32 mouse cellular contexts compared by ENCODE assay signal in genomic region chr10:107040837-107041236, GRCm38 (mm10).
A peak's percentile ranks its signal among the peaks of the same experiment; 100 is the strongest.
DNase-seq lines count a peak whose midpoint lies in the region; ATAC-seq and TF ChIP-seq lines count a peak whose summit lies in the region.
"Had no signal": no experiment of that assay in that cellular context is flagged by ENCODE, and none has a peak within 500 bp of the region (broad histone marks: within the 10 kb centered on the region; RNA-seq: fewer than 3 reads in every experiment).

No protein-coding gene starts in this region.

- intact Hi-C loops in heart, postnatal 25 days (cut with DNase I): no loop called here
- intact Hi-C loops in heart, postnatal 14 days (cut with DNase I): no loop called here

- TF ChIP-seq CTCF in lung, postnatal 0 days (IDR thresholded peaks at IDR 0.05): no peak

- H3K9me3 ChIP-seq in lung, postnatal 0 days (ENCODE audit: low read length): no peaks in the 10 kb centered on the region
- H3K9me3 ChIP-seq: embryonic facial prominence, embryonic 13.5 days; forebrain, embryonic 10.5 days; forebrain, embryonic 15.5 days; heart, embryonic 13.5 days; hindbrain, embryonic 13.5 days; limb, embryonic 10.5 days; limb, embryonic 15.5 days; liver, embryonic 15.5 days; midbrain, embryonic 13.5 days; neural tube, embryonic 13.5 days had no signal

- 51% methylated on average over 2 of the region's 2 CpGs for WGBS in lung, postnatal 0 days

- H3K27me3 ChIP-seq in lung, postnatal 0 days (replicated peaks; ENCODE audit: insufficient read depth, low read length): no peaks in the 10 kb centered on the region
- H3K27me3 ChIP-seq: embryonic facial prominence, embryonic 13.5 days; forebrain, embryonic 15.5 days; heart, embryonic 13.5 days; hindbrain, embryonic 13.5 days; limb, embryonic 15.5 days; liver, embryonic 15.5 days; midbrain, embryonic 13.5 days; neural tube, embryonic 13.5 days had no signal

- H3K4me1 ChIP-seq in lung, postnatal 0 days (ENCODE audit: insufficient read depth, low read depth, low read length): no peaks in the 10 kb centered on the region
- H3K4me1 ChIP-seq: embryonic facial prominence, embryonic 13.5 days; forebrain, embryonic 10.5 days; forebrain, embryonic 15.5 days; hindbrain, embryonic 13.5 days; limb, embryonic 10.5 days; limb, embryonic 15.5 days; liver, embryonic 15.5 days; midbrain, embryonic 13.5 days; neural tube, embryonic 13.5 days had no signal

- no peak overlapping the region for H3K4me3 ChIP-seq in lung, postnatal 0 days (ENCODE audit: low read depth, low read length)
- H3K4me3 ChIP-seq: embryonic facial prominence, embryonic 13.5 days; forebrain, embryonic 10.5 days; forebrain, embryonic 15.5 days; heart, embryonic 13.5 days; hindbrain, embryonic 13.5 days; limb, embryonic 10.5 days; limb, embryonic 15.5 days; liver, embryonic 15.5 days; midbrain, embryonic 13.5 days; neural tube, embryonic 13.5 days had no signal

- H3K27ac ChIP-seq in lung, postnatal 0 days (ENCODE audit: low read length): no peak overlapping the region
- H3K27ac ChIP-seq: embryonic facial prominence, embryonic 13.5 days; forebrain, embryonic 10.5 days; forebrain, embryonic 15.5 days; heart, embryonic 13.5 days; hindbrain, embryonic 13.5 days; limb, embryonic 10.5 days; limb, embryonic 15.5 days; liver, embryonic 15.5 days; midbrain, embryonic 13.5 days; neural tube, embryonic 13.5 days; stomach, postnatal 0 days had no signal

- no peak for TF ChIP-seq EP300 in lung, postnatal 0 days (IDR thresholded peaks at IDR 0.05)

- H3K4me2 ChIP-seq in lung, postnatal 0 days (replicated peaks; ENCODE audit: low read depth, low read length): no peak overlapping the region
- H3K4me2 ChIP-seq: embryonic facial prominence, embryonic 13.5 days; forebrain, embryonic 15.5 days; heart, embryonic 13.5 days; hindbrain, embryonic 13.5 days; limb, embryonic 15.5 days; liver, embryonic 15.5 days; midbrain, embryonic 13.5 days; neural tube, embryonic 13.5 days had no signal

- H3K9ac ChIP-seq in lung, postnatal 0 days (replicated peaks; ENCODE audit: low read depth): no peak overlapping the region
- H3K9ac ChIP-seq: embryonic facial prominence, embryonic 13.5 days; forebrain, embryonic 15.5 days; heart, embryonic 13.5 days; hindbrain, embryonic 13.5 days; limb, embryonic 15.5 days; liver, embryonic 15.5 days; midbrain, embryonic 13.5 days; neural tube, embryonic 13.5 days had no signal

- no peak for ATAC-seq in lung, postnatal 0 days
- ATAC-seq: CD4-positive, CD25-positive, alpha-beta regulatory T cell, adult 4 months; forebrain, embryonic 15.5 days; intestine, embryonic 16.5 days; midbrain, embryonic 13.5 days had no signal

- DNase-seq in heart, adult 9 months (ENCODE audit: low spot score in 2 of 2): peak; percentile 12 to 58
- DNase-seq in heart, postnatal 25 days (ENCODE audit: low spot score): no peak
- DNase-seq in lung, postnatal 0 days (ENCODE audit: low spot score): peak; percentile 26
- no peak for DNase-seq in lung, postnatal 14 days
- peak; percentile 10 to 42 for DNase-seq in heart, postnatal 14 days
- no peak for DNase-seq in urinary bladder, postnatal 4 days (ENCODE audit: low spot score in 2 of 2)
- no peak for DNase-seq in cerebellum, postnatal 10 days
- DNase-seq: adrenal gland, postnatal 14 days; cerebellum, adult 11 months; cerebellum, adult 9-10 months; embryo, embryonic 11 days; gastrocnemius, postnatal 36 days; kidney, adult 9 months; kidney, postnatal 10 days; layer of hippocampus, postnatal 36 days; lung, postnatal 10 days; right cerebral cortex, postnatal 4 days; thymus, adult 18-20 months; thymus, postnatal 36 days had no signal

- no peaks in the 10 kb centered on the region for H3K36me3 ChIP-seq in lung, postnatal 0 days (ENCODE audit: insufficient read depth, low read length)
- H3K36me3 ChIP-seq: embryonic facial prominence, embryonic 13.5 days; forebrain, embryonic 10.5 days; forebrain, embryonic 15.5 days; heart, embryonic 13.5 days; hindbrain, embryonic 13.5 days; limb, embryonic 10.5 days; limb, embryonic 15.5 days; liver, embryonic 15.5 days; midbrain, embryonic 13.5 days; neural tube, embryonic 13.5 days had no signal

Comparison
In these comparisons a context has a peak if more than half of its experiments do, and no peak if none do; other contexts are left out.
1. DNase-seq: peak in heart, adult 9 months (2 of 2), lung, postnatal 0 days (single experiment) and heart, postnatal 14 days (2 of 2); none in heart, postnatal 25 days (single experiment), lung, postnatal 14 days (single experiment), urinary bladder, postnatal 4 days (0 of 2) and cerebellum, postnatal 10 days (0 of 2).